Mouse (Mus musculus): ENCODE measurements around the gene Slc25a18.

DNA sequence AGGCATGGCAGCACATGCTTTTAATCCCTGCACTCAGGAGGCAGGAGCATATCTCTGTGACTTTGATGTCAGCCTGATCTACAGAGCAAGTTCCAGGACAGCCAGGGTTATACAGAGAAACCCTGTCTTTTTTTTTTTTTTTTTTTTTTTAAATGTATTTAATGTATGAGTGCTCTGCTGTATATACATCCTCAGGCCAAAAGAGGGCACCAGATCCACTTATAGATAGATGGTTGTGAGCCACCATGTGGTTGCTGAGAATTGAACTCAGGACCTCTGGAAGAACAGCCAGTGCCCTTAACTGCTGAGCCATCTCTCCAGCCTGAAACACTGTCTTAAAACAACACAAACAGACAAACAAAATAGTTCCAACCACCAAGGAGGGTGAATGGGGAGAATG is 15.5 kb downstream of the Slc25a18 start:
- TF ChIP-seq GATA1 (IDR thresholded peaks at IDR 0.05; ENCODE audit: borderline replicate concordance, low read length) (no peak), FLI1 (IDR thresholded peaks at IDR 0.05; ENCODE audit: low read length) (no peak)

Measured in megakaryocyte, embryonic 14.5 days (primary cell).